Mouse (Mus musculus): ENCODE data around the gene Spata2.

Spata2 gene

GRCm38 (mm10) chr2:167492713-167493636 lies at the start of gene Spata2:
TSS of gene Spata2 (minus strand) at chr2:167492887.
- DNase-seq: peak; percentile 93 to 94

- no peak for DNase-seq
Observed at GRCm38 (mm10) chr2:167542361-167542760, 49.7 kb upstream of the Spata2 start.

- DNase-seq: no peak
Observed at GRCm38 (mm10) chr2:167541761-167542160, 49.1 kb upstream of the Spata2 start.

GRCm38 (mm10) chr2:167541324-167541723 lies 48.6 kb upstream of the Spata2 start:
- DNase-seq: no peak

- no peak for DNase-seq
Observed at GRCm38 (mm10) chr2:167540477-167541110, 47.9 kb upstream of the Spata2 start.

- DNase-seq: no peak
Observed at GRCm38 (mm10) chr2:167539536-167540476, 47.1 kb upstream of the Spata2 start.

- peak in 1 of 2 experiments; percentile 45 for DNase-seq
Observed at GRCm38 (mm10) chr2:167538671-167539306, 46.1 kb upstream of the Spata2 start.

GRCm38 (mm10) chr2:167537476-167538297 lies 45.0 kb upstream of the Spata2 start, which contains the start of gene Snai1:
TSS of gene Snai1 (plus strand) at chr2:167538195.
- peak; percentile 87 to 92 for DNase-seq

GRCm38 (mm10) chr2:167536320-167536945 lies 43.7 kb upstream of the Spata2 start:
- no peak for DNase-seq

- DNase-seq: no peak
Observed at GRCm38 (mm10) chr2:167533880-167534279, 41.2 kb upstream of the Spata2 start.

GRCm38 (mm10) chr2:167532131-167532530 lies 39.4 kb upstream of the Spata2 start:
- peak; percentile 62 to 68 for DNase-seq

GRCm38 (mm10) chr2:167530536-167530935 lies 37.8 kb upstream of the Spata2 start:
- no peak for DNase-seq

GRCm38 (mm10) chr2:167529935-167530513 lies 37.3 kb upstream of the Spata2 start:
- no peak for DNase-seq

GRCm38 (mm10) chr2:167528278-167528677 lies 35.6 kb upstream of the Spata2 start:
- DNase-seq: peak; percentile 58 to 62

GRCm38 (mm10) chr2:167519606-167520252 lies 27.0 kb upstream of the Spata2 start:
- DNase-seq: peak in 1 of 2 experiments; percentile 35

GRCm38 (mm10) chr2:167515688-167516087 lies 23.0 kb upstream of the Spata2 start:
- no peak for DNase-seq

GRCm38 (mm10) chr2:167514641-167515040 lies 22.0 kb upstream of the Spata2 start:
- no peak for DNase-seq

- DNase-seq: no peak
Observed at GRCm38 (mm10) chr2:167512970-167513369, 20.3 kb upstream of the Spata2 start.

- DNase-seq: no peak
Observed at GRCm38 (mm10) chr2:167512365-167512764, 19.7 kb upstream of the Spata2 start.

GRCm38 (mm10) chr2:167510485-167510884 lies 17.8 kb upstream of the Spata2 start:
- DNase-seq: peak; percentile 24 to 56

Data from thymus, postnatal 36 days (tissue).